Mouse (Mus musculus) myocyte (in vitro differentiated cells): ENCODE data around the gene Raf1. TPM values are rescaled to one million over a fixed set of nuclear protein-coding genes. Genes with fewer than 3 reads are reported as not detected.

Experiments
- H3K27me3 ChIP-seq: one replicate; pipeline ENCODE4 v1.6.1; 2011; ENCODE audit not compliant: control insufficient read depth, insufficient read depth, insufficient read length
- H3K36me3 ChIP-seq: one replicate; pipeline ENCODE4 v1.6.1; 2011; ENCODE audit not compliant: control insufficient read depth, insufficient read depth
- H3K4me2 ChIP-seq: one replicate; pipeline ENCODE4 v1.6.1; 2011; ENCODE audit warnings: low read depth, control low read depth
- H3K4me3 ChIP-seq: one replicate; pipeline ENCODE4 v1.5.1; 2011; ENCODE audit warnings: mild to moderate bottlenecking, control low read depth, moderate library complexity
- H3K79me2 ChIP-seq: one replicate; pipeline ENCODE4 v1.6.1; 2011; ENCODE audit not compliant: control insufficient read depth, insufficient read depth
- H3ac ChIP-seq: one replicate; pipeline ENCODE4 v1.6.1; 2011; ENCODE audit not compliant: control insufficient read depth, insufficient read length
- CEBPB ChIP-seq: IDR thresholded peaks from 2 replicates; pipeline ENCODE4 v1.6.1; 2011; ENCODE audit warnings: mild to moderate bottlenecking, moderate library complexity; ENCODE audit not compliant: poor library complexity, insufficient read depth, severe bottlenecking
- E2F4 ChIP-seq: IDR thresholded peaks from one replicate; pipeline ENCODE4 v1.6.1; 2011; ENCODE audit warnings: mild to moderate bottlenecking, control low read depth, moderate library complexity; ENCODE audit not compliant: insufficient read depth
- MAX ChIP-seq: IDR thresholded peaks from one replicate; pipeline ENCODE4 v1.6.1; 2011; ENCODE audit warnings: low read depth, mild to moderate bottlenecking, control low read depth
- MYOD1 ChIP-seq, 3 experiments: IDR thresholded peaks; one replicate each; pipeline ENCODE4 v1.6.1; 2011; ENCODE audit warnings: control low read depth in 2 of 3, low read depth in 2 of 3, mild to moderate bottlenecking in 2 of 3, moderate library complexity in 1 of 3; ENCODE audit not compliant: insufficient read length in 2 of 3, control insufficient read depth in 1 of 3
- MYOG ChIP-seq, 3 experiments: IDR thresholded peaks; one replicate each; pipeline ENCODE4 v1.6.1; 2011; ENCODE audit warnings: control low read depth in 2 of 3, low read depth in 2 of 3, mild to moderate bottlenecking in 2 of 3; ENCODE audit not compliant: insufficient read length in 2 of 3, control insufficient read depth in 1 of 3, insufficient read depth in 1 of 3
- POLR2A ChIP-seq: IDR thresholded peaks from one replicate; pipeline ENCODE4 v1.6.1; 2011; ENCODE audit warnings: low read depth, mild to moderate bottlenecking, control low read depth, moderate library complexity; ENCODE audit not compliant: insufficient read length
- POLR2AphosphoS2 ChIP-seq: IDR thresholded peaks from one replicate; pipeline ENCODE4 v1.6.1; 2011; ENCODE audit warnings: low read depth, control low read depth; ENCODE audit not compliant: insufficient read length
- REST ChIP-seq: IDR thresholded peaks from one replicate; pipeline ENCODE4 v1.6.1; 2011; ENCODE audit warnings: mild to moderate bottlenecking, control low read depth, moderate library complexity; ENCODE audit not compliant: insufficient read depth, insufficient read length
- SRF ChIP-seq: IDR thresholded peaks from one replicate; pipeline ENCODE4 v1.6.1; 2011; ENCODE audit warnings: low read depth; ENCODE audit not compliant: control insufficient read depth, insufficient read length
- TCF12 ChIP-seq: IDR thresholded peaks from one replicate; pipeline ENCODE4 v1.6.1; 2011; ENCODE audit warnings: mild to moderate bottlenecking, control low read depth; ENCODE audit not compliant: poor library complexity, insufficient read depth, severe bottlenecking
- TCF3 ChIP-seq: IDR thresholded peaks from one replicate; pipeline ENCODE4 v1.6.1; 2011; ENCODE audit warnings: low read depth, control low read depth; ENCODE audit not compliant: insufficient read length
- USF1 ChIP-seq: IDR thresholded peaks from one replicate; pipeline ENCODE4 v1.6.1; 2011; ENCODE audit warnings: low read depth, mild to moderate bottlenecking, control low read depth, moderate library complexity
- polyA plus RNA-seq: library from polyadenylated mRNA; unstranded; fragments of >200 nt; fragmentation: generic; extraction: Trizol; gene quantifications from one replicate; pipeline ENCODE4 v1.2.1, GENCODE M21; 2012; ENCODE audit warnings: missing spikeins

Raf1 gene
- polyA plus RNA-seq, 1 experiment, result 81.2 TPM

DNA sequence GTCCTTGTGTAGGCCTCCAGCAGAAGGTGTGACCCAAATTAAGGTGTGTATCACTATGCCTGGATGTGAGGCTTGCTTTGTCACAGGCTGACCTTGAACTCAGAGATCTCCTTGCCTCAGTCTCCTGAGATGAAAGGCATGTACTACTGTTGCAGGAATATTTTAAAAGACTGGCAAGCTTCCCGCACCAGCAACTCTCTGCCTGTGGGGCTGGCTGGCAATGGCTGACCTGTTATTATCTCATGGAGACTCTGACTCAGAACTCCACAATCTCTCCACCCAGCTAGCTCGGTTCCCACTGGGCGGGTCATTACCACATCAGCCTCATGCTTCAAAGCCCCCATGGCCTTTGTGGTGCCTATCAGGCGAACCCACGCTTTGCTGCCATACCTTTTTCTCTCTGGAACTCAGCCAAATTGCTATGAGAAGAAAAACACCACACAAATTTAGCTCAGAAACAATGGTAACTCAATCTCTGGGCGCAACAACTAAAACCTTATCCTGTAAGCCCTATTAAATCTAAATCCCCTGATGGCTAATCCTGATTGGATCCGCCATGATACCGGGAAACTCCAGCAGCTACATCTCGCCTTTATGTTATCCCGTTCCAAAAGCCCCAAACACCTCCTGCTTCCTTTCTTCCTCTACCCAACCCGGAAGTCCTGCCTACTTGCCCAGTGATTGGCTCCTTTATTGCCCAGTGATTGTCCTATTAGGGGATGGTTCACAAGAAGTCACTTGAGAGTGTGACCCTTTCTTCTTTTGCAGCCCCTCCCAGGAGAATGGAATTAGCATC, 8.6 kb upstream of the Raf1 start:
- no peaks in the 10 kb centered on the region for H3K79me2 ChIP-seq
- H3K36me3 ChIP-seq, result no peaks in the 10 kb centered on the region
- no peak overlapping the region for H3K4me3 ChIP-seq
- H3K27me3 ChIP-seq, result no peaks in the 10 kb centered on the region
- H3K4me2 ChIP-seq, result peak overlapping the region; percentile 31
- TF ChIP-seq TCF3, result no peak
- no peak for TF ChIP-seq REST
- TF ChIP-seq E2F4, result no peak
- TF ChIP-seq MAX, result no peak
- TF ChIP-seq USF1, result no peak
- TF ChIP-seq POLR2A, result no peak
- no peak for TF ChIP-seq TCF12
- no peak for TF ChIP-seq SRF
- no peak overlapping the region for H3ac ChIP-seq

DNA sequence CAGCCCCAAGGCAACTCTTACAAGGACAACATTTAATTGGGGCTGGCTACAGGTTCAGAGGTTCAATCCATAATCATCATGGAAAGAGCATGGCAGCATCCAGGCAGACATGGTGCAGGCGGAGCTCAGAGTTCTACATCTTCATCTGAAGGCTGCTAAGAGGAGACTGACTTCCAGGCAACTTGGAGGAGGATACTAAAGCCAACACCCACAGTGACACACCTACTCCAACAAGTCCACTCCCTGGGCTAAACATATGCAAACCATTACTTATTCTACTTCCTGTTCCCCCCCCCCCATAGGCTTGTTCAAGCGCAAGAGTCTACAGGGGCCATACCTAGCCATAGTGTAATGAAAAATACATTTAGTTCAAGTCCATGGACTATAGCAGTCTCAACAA, 7.8 kb upstream of the Raf1 start:
- TF ChIP-seq MYOG (IDR thresholded peaks at IDR 0.05; ENCODE audit: control insufficient read depth in 1 of 3, insufficient read depth in 1 of 3, insufficient read length in 2 of 3, low read depth in 2 of 3) (no peak), POLR2AphosphoS2 (no peak), TCF12 (no peak), E2F4 (no peak), SRF (no peak), USF1 (no peak), CEBPB (no peak), MAX (no peak), REST (no peak), MYOD1 (IDR thresholded peaks at IDR 0.05; ENCODE audit: control insufficient read depth in 1 of 3, insufficient read length in 2 of 3, low read depth in 2 of 3) (no peak)

DNA sequence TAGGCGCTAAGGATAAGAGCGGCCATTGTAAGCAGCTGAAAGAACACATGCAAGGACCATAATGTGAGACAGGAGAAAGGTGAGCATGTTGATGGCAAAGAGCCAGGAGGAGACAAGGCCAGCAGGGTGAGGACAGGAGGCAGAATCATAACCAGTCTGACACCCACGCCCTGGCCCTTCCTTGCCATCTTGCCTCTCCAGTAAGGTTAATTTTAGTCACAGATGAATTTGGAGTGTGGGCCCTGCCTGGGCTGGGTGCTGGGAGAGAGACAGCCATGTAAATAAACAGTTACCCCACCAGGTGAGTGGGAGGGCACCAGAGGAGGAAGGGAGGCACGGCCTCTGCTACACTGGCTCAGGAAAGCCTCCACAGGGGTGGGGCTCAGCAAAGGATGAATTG, 4.6 kb upstream of the Raf1 start:
- H3K4me3 ChIP-seq, result no peak overlapping the region
- no peaks in the 10 kb centered on the region for H3K36me3 ChIP-seq
- peaks cover under 1% of the 10 kb centered on the region for H3K79me2 ChIP-seq
- no peak for TF ChIP-seq MAX
- no peak for TF ChIP-seq POLR2AphosphoS2
- H3K27me3 ChIP-seq, result no peaks in the 10 kb centered on the region
- no peak overlapping the region for H3K4me2 ChIP-seq
- no peak overlapping the region for H3ac ChIP-seq

More for the DNA sequence above, 7.8 kb upstream of the Raf1 start:
- Histone ChIP-seq H3K36me3 (no peaks in the 10 kb centered on the region), H3K79me2 (no peaks in the 10 kb centered on the region), H3K4me2 (no peak overlapping the region), H3K27me3 (no peaks in the 10 kb centered on the region), H3ac (no peak overlapping the region), H3K4me3 (no peak overlapping the region)

DNA sequence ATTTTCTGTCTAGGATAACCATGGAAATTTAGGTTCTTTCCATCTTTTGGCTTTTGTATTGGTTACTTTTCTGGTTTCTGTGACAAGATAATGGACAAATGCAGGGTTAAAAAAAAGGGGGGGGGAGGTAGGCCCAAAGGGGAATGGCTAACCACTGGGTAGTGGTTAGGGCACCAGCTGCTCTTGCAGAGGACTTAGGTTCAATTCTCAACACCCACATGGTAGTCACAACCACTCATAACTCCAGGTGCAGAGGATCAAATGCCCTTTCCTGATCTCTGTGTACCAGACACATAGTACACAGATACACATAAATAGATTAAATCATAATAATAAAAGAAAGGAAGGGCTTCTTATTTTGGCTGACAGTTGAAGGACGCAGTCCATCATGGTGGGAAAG, 1.6 kb upstream of the Raf1 start:
- TF ChIP-seq TCF3 (peak; percentile 18), POLR2A (no peak), MYOG (IDR thresholded peaks at IDR 0.05; ENCODE audit: control insufficient read depth in 1 of 3, insufficient read depth in 1 of 3, insufficient read length in 2 of 3, low read depth in 2 of 3) (peak in 2 of 3 experiments; percentile 53 to 60), USF1 (no peak), MYOD1 (IDR thresholded peaks at IDR 0.05; ENCODE audit: control insufficient read depth in 1 of 3, insufficient read length in 2 of 3, low read depth in 2 of 3) (peak in 2 of 3 experiments; percentile 39 to 81), TCF12 (peak; percentile 62)
- Histone ChIP-seq H3K79me2 (peaks cover 31% of the 10 kb centered on the region), H3K4me3 (no peak overlapping the region), H3K27me3 (no peaks in the 10 kb centered on the region), H3ac (no peak overlapping the region), H3K36me3 (no peaks in the 10 kb centered on the region), H3K4me2 (no peak overlapping the region)

DNA sequence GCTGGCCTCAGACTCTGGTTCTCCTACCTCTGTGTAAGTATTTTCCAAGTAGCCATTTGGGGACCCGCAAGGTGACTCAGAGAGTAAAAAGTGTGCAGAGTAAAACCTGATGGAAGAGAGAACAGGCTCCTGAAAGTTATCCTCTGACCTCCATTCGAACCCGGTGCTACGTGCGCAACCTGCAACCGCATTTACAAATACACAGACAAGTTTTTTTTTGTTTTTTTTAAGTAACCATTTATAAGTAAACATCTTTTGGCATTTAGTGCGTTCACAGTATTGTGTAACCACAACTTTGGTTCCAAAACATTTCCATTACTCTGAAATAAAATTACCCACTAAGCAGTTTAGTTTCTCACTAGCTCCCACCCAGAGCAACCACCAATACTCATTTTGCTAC, 1.0 kb upstream of the Raf1 start:
- Histone ChIP-seq H3ac (no peak overlapping the region), H3K27me3 (no peaks in the 10 kb centered on the region), H3K4me2 (peak overlapping the region; percentile 79), H3K79me2 (peaks cover 37% of the 10 kb centered on the region), H3K36me3 (no peaks in the 10 kb centered on the region), H3K4me3 (peak overlapping the region; percentile 88)
- no peak for TF ChIP-seq POLR2A
